Mouse (Mus musculus) E14TG2a.4 (cell line): Measurements from ENCODE around the gene Fam228a.
"Not testable (repeated sequence)": the region's sequence is repeated elsewhere in the genome, so short reads cannot be mapped to it uniquely, and the experiment has no call there.

ENCODE experiments used
- H3K27me3 ChIP-seq: 2 replicates; pipeline ENCODE4 v1.6.1; 2014; ENCODE audit warnings: low read length, control low read depth; ENCODE audit not compliant: insufficient read depth
- H3K36me3 ChIP-seq: 2 replicates; pipeline ENCODE4 v1.6.1; 2014; ENCODE audit warnings: low read length, control low read depth; ENCODE audit not compliant: insufficient read depth
- H3K4me1 ChIP-seq: replicated peaks from 2 replicates; pipeline ENCODE4 v1.6.1; 2014; ENCODE audit warnings: low read depth, low read length, control low read depth
- H3K4me3 ChIP-seq: replicated peaks from 2 replicates; pipeline ENCODE4 v1.5.1; 2014; ENCODE audit warnings: mild to moderate bottlenecking, low read length
- H3K9me3 ChIP-seq: 2 replicates; pipeline ENCODE4 v1.6.1; 2014; ENCODE audit warnings: low read length, control low read depth
- CTCF ChIP-seq: conservative IDR thresholded peaks from 2 replicates; pipeline ENCODE4 v1.5.1; 2014; ENCODE audit warnings: low read length
- NANOG ChIP-seq: IDR thresholded peaks from 2 replicates; pipeline ENCODE4 v1.6.1; 2014; ENCODE audit warnings: borderline replicate concordance, low read length, mixed read lengths
- POU5F1 ChIP-seq: IDR thresholded peaks from 2 replicates; pipeline ENCODE4 v1.6.1; 2014; ENCODE audit warnings: low read length, borderline replicate concordance

Fam228a gene

DNA sequence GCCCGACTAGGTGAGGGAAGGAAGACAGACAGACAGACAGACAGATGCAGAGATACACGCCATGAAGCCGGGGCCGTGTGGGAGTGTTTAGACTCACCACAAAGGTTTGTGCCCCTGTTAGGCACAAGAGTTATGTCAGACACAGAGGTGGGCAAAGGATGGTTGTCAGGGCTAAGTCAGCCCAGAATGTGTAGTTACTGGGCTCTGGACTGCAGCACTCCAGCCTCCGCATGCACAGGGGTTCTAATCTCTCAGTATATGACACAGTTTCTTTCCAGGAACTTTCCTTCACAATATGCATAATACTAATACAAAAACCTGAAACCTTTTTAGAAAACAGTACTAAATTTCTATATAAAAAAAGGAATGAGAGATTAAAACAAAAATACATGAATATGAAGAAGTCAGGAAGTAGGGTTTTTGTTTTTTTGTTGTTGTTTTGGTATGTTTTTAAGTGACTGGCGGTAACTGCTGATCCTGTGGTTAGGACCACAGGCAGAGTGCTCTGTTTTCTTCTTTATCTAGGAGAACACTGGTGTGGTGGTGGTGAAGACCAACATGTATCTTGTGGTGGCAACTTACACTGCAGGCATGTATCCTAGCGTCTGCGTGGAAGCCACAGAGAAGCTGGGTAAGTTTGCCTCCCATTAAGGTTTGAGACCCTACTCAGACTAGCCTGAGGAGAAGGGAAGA, 36.8 kb upstream of the Fam228a start:
- Histone ChIP-seq H3K9me3 (no peaks in the 10 kb centered on the region), H3K4me3 (no peak overlapping the region), H3K36me3 (no peaks in the 10 kb centered on the region), H3K4me1 (no peaks in the 10 kb centered on the region), H3K27me3 (no peaks in the 10 kb centered on the region; the same call in 1 of the 2 replicates)
- no peak for TF ChIP-seq CTCF
- no peak for TF ChIP-seq POU5F1
- no peak for TF ChIP-seq NANOG

DNA sequence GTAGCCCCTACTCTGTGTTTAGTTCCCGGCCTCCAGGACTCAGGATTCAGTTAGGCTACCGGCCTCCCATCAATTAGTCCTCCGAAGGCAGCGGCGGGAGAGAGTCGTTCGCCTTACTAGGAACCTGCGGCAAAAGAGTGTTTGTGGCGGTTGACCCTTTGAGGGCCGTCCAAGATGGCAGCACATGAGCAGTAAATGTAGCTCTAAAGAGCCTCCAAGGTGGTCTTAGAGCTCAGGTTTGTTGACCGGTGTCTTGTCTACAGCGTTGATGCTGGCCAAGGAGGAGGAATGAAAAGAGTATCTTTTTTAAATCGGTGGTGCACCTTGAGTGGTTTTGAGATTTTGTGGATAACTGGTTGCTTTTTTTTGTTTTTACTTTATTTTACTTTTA, 31.1 kb upstream of the Fam228a start:
- no peak for TF ChIP-seq NANOG
- TF ChIP-seq CTCF, result no peak
- no peak for TF ChIP-seq POU5F1
- Histone ChIP-seq H3K36me3 (no peaks in the 10 kb centered on the region), H3K4me3 (peak overlapping the region; percentile 81), H3K9me3 (no peaks in the 10 kb centered on the region), H3K27me3 (peaks cover 12% of the 10 kb centered on the region), H3K4me1 (peaks cover 9% of the 10 kb centered on the region)

DNA sequence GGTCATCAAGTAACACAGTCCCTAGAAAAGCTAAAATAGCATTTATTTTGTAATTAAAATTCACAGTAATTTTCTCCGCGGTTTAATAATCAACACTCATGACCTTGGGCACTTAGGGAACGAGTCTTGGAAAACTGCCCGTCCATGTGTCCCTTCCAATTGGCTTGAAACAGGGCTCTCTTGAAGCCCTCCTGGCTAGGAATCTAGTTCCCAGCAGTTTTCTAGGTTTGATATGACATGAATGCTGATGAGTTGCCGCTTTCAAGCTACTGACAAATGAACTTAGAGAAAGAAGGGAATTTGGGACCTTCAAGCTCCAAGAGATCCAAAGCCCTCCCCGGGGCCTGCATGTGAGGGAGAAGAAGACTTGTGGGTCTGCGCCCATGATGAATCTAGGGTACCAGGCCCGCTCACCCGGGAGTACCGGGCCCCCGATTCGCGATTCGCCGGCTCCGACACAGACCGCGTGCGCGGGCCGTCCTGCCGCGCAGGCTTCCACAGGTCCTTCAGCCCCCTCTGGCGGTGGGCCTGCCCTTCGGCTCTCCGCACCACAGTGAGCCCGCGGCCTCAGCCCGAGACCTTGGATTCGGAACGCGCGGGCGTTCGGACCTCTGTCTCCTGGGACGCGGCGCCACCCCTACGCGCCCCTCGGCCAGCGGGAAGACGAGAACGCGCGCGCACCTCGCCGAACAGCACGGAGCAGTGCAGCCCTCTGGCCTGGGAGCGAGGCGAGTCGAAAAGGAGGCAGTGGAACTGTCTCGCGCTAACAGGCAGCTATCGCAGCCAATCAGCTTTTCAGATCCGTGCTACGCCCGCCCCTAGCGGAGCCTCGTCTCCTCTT, 30.5 kb upstream of the Fam228a start, which contains the start of the genes Pfn4 and Fam228b:
TSS of gene Pfn4 (plus strand) at position 531 of the 841 bp plus-strand sequence.
TSS of gene Fam228b (minus strand) at position 776 of the 841 bp plus-strand sequence.
- Histone ChIP-seq H3K9me3 (no peaks in the 10 kb centered on the region), H3K36me3 (no peaks in the 10 kb centered on the region), H3K4me3 (peak within 1 kb of the TSS; percentile 81), H3K4me1 (peaks cover 9% of the 10 kb centered on the region), H3K27me3 (peaks cover 12% of the 10 kb centered on the region)
- TF ChIP-seq POU5F1 (no peak), CTCF (no peak; the same call in 1 of the 2 replicates), NANOG (no peak)

DNA sequence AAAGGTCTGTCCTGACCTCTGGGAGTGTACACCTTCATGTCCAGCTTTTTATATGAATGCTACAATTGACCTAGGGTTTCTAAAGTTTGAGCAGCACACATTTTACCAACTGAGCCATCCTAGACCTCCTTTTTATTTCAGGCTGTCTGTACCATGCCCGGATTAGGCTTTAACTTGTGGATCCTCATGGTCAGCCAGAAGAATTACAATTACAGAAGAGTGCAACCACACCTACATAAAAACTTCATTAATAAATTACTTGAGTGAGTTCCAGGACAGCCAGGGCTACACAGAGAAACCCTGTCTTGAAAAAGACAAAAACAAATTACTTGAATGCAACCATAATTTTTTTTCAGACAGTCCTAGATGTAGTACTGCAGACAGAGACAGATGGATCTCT, 18.8 kb upstream of the Fam228a start:
- Histone ChIP-seq H3K4me1 (no peaks in the 10 kb centered on the region), H3K27me3 (no peaks in the 10 kb centered on the region), H3K9me3 (no peaks in the 10 kb centered on the region), H3K4me3 (no peak overlapping the region), H3K36me3 (no peaks in the 10 kb centered on the region)
- no peak for TF ChIP-seq CTCF
- no peak for TF ChIP-seq POU5F1
- no peak for TF ChIP-seq NANOG

DNA sequence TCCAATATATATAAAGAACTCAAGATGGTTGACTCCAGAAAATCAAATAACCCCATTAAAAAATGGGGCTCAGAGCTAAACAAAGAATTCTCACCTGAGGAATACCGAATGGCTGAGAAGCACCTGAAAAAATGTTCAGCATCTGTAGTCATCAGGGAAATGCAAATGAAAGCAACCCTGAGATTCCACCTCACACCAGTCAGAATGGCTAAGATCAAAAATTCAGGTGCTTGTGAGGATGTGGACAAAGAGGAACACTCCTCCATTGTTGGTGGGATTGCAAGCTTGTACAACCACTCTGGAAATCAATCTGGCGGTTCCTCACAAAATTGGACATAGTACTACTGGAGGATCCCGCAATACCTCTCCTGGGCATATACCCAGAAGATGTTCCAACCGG, 16.2 kb upstream of the Fam228a start:
- H3K9me3 ChIP-seq, H3K27me3 ChIP-seq, H3K4me1 ChIP-seq, H3K36me3 ChIP-seq, H3K4me3 ChIP-seq: not testable (repeated sequence)

DNA sequence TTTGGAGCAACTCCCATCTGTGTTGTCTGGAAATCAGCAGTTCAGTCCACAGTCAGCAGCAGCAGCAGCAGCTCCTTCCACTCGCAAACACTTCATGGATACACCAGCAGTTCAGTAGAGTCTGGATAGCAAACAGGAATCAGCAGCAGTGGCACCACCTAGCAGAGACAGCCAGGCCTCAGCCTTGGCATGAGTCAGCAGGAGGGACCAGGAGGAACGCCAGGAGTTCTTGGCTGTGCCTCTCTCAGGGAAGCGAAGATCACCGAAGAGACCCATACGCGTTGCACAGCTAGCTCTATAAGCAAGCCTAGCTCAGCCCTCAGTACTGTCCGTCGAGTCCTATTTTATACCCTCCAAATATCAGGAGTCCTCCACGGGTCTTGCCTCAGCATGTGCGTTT, 6.3 kb upstream of the Fam228a start:
- no peaks in the 10 kb centered on the region for H3K36me3 ChIP-seq
- TF ChIP-seq POU5F1 (no peak), NANOG (no peak)
- H3K4me1 ChIP-seq, result no peaks in the 10 kb centered on the region
- no peaks in the 10 kb centered on the region for H3K9me3 ChIP-seq
- no peaks in the 10 kb centered on the region for H3K27me3 ChIP-seq
- no peak overlapping the region for H3K4me3 ChIP-seq

DNA sequence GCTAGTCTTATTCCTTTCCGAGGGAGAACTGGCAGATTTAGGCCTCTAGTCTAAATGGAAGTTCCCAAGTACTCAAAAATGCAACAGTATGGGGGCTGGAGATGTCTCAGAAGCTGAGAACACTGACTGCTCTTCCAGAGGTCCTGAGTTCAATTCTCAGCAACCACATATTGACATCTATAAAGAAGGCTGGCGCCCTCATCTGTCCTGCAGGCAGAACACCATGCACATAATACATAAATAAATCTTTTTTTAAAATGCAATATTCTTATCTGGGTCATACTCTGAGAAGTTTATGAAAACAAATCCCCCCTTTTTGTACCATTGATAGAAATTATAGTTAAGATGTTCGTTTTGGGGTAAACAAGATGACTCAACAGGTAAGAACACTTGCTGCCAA, 4.0 kb upstream of the Fam228a start:
- no peaks in the 10 kb centered on the region for H3K9me3 ChIP-seq
- H3K4me1 ChIP-seq, result peaks cover 7% of the 10 kb centered on the region
- no peak for TF ChIP-seq NANOG
- no peak for TF ChIP-seq POU5F1
- peak; percentile 15; the same call in 1 of the 2 replicates for TF ChIP-seq CTCF
- H3K36me3 ChIP-seq, result no peaks in the 10 kb centered on the region
- H3K4me3 ChIP-seq, result no peak overlapping the region
- H3K27me3 ChIP-seq, result no peaks in the 10 kb centered on the region

DNA sequence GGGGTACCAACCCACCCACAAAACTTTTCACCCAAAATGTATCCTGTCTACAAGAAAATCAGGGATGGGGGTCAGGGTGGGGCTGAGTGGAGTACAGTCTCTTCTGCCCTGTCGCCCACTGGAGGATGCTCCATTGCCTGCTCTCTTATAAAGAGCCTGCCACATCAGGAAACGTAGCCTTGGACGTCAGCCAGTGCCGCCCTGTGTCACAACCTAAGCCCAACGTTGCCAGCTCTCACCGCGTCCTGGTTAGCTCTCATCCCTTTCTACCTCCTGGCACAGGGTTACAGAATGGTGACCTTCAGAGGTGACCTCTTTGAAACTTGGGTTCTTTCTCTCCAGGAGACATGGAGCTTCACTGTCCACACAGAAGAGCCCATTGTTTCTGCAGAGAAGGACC, 2.6 kb upstream of the Fam228a start:
- no peaks in the 10 kb centered on the region for H3K27me3 ChIP-seq
- TF ChIP-seq NANOG (no peak), CTCF (no peak), POU5F1 (no peak)
- no peaks in the 10 kb centered on the region for H3K9me3 ChIP-seq
- no peak overlapping the region for H3K4me3 ChIP-seq
- H3K36me3 ChIP-seq, result no peaks in the 10 kb centered on the region
- peaks cover 7% of the 10 kb centered on the region for H3K4me1 ChIP-seq
